Mouse (Mus musculus) neural tube, embryonic 12.5 days (tissue): Measurements from ENCODE around the gene Ctnnbl1. TPM values are rescaled to one million over a fixed set of nuclear protein-coding genes. Genes with fewer than 3 reads are reported as not detected.

ENCODE experiments used
- ATAC-seq: fragments of 200-750 bp; cut with Nextera tagmentation; 2 replicates; pipeline ENCODE4 v1.8.0; 2017; ENCODE audit warnings: low read depth, mild to moderate bottlenecking, moderate TSS enrichment, moderate library complexity; ENCODE audit not compliant: low FRiP score
- H3K27ac ChIP-seq: fragments of 300-500 bp; sonication (generic); 2 replicates; pipeline ENCODE4 v1.5.1; 2016
- H3K27me3 ChIP-seq: fragments of 300-500 bp; sonication (generic); replicated peaks from 2 replicates; pipeline ENCODE4 v1.6.1; 2016; ENCODE audit warnings: mild to moderate bottlenecking
- H3K36me3 ChIP-seq: fragments of 300-500 bp; sonication (generic); 2 replicates; pipeline ENCODE4 v1.6.1; 2016; ENCODE audit warnings: mild to moderate bottlenecking
- H3K4me1 ChIP-seq: fragments of 300-500 bp; sonication (generic); 2 replicates; pipeline ENCODE4 v1.6.1; 2016
- H3K4me2 ChIP-seq: fragments of 300-500 bp; sonication (generic); replicated peaks from 2 replicates; pipeline ENCODE4 v1.6.1; 2016; ENCODE audit warnings: mild to moderate bottlenecking
- H3K4me3 ChIP-seq: fragments of 300-500 bp; sonication (generic); 2 replicates; pipeline ENCODE4 v1.5.1; 2016
- H3K9ac ChIP-seq: fragments of 300-500 bp; sonication (generic); 2 replicates; pipeline ENCODE4 v1.6.1; 2016; ENCODE audit warnings: mild to moderate bottlenecking
- H3K9me3 ChIP-seq: fragments of 300-500 bp; sonication (generic); 2 replicates; pipeline ENCODE4 v1.6.1; 2016; ENCODE audit warnings: mild to moderate bottlenecking
- WGBS: fragments of 180-500 bp; shearing (Covaris S2); methylation state at CpG from one replicate; pipeline ENCODE4 v1.1.7; 2016; 5-methylcytosine and 5-hydroxymethylcytosine counted together
- polyA plus RNA-seq: library from polyadenylated mRNA; unstranded; fragments of >200 nt; fragmentation: Nextera tagmentation; extraction: Ambion mirVana; gene quantifications from 2 replicates; pipeline ENCODE4 v1.2.1, GENCODE M21; 2016

Gene Ctnnbl1
- polyA plus RNA-seq, 1 experiment from 2014 or later = 80.2 TPM

DNA sequence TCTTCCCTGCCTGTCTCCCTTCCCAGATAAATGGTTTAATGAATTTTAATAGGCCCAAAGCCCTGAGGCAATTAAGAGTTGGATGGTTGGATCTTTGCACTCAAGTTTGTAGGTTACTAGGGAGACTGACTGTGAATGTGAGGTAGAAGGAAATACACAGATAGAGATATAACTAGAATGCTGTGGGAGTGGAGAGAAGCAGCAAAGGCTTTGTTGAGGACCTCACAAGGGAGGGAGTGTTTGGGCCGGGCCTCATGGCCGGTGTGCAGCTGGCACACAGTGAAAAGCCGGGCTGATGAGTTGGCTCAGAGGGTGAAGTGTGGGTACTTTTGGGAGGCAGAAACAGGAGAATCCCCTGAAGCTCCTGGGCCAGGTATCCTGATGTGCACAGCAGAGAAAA, 43.8 kb downstream of the Ctnnbl1 start:
- Histone ChIP-seq H3K4me3 (no peak overlapping the region), H3K27ac (no peak overlapping the region), H3K36me3 (peaks cover 22% of the 10 kb centered on the region; the same call in 1 of the 2 replicates), H3K9me3 (no peaks in the 10 kb centered on the region), H3K4me2 (no peak overlapping the region), H3K27me3 (peaks cover 10% of the 10 kb centered on the region), H3K9ac (no peak overlapping the region), H3K4me1 (no peaks in the 10 kb centered on the region)
- ATAC-seq = no peak
- 74% methylated on average over 3 of the region's 3 CpGs for WGBS

DNA sequence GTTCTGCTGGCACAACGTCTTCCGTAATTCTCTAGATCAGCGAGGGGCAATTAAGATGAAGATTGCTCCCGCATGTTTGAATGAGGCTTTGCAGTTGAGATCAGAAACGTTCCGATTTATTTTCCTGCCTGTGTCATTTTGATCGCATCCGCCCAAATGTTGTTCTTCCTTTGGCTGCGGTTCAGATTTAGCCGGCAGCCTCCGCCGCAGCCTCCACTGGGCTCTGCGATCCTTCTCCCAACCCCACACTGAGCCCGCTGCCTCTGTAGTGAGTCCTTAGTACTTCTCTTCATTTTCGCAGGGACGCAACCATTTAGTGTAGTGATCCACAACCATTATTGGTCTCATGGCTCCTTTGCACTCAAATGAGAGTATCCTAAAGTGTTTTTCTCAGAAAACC, 46.0 kb downstream of the Ctnnbl1 start:
- Histone ChIP-seq H3K4me1 (peaks cover under 1% of the 10 kb centered on the region; the same call in 1 of the 2 replicates), H3K9me3 (no peaks in the 10 kb centered on the region), H3K4me2 (no peak overlapping the region), H3K27ac (no peak overlapping the region), H3K9ac (no peak overlapping the region), H3K36me3 (peaks cover 17% of the 10 kb centered on the region; the same call in 1 of the 2 replicates), H3K27me3 (peaks cover 17% of the 10 kb centered on the region), H3K4me3 (no peak overlapping the region)
- ATAC-seq = no peak
- 96% methylated on average over 16 of the region's 16 CpGs for WGBS

DNA sequence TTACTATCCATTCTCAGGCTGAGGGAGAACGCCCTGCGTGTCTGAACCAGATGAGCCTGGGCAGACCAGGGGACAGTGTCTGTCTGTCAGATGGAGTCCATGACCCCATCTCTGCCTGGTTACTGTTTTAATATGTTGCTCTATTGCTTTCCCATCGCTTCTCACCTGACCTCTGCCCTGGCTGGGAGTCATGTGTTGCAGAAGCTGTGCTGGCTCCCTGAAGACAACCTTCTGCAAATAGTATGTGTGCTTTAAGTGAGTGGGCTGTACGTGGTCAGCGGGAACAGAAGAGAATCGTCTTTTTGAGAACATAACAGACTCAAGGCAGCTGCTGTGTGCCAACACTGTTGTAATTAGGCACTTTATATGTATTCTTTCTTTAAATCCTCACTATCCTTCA, 47.0 kb downstream of the Ctnnbl1 start:
- Histone ChIP-seq H3K9ac (no peak overlapping the region), H3K4me2 (no peak overlapping the region), H3K36me3 (peaks cover 16% of the 10 kb centered on the region), H3K27me3 (peaks cover 26% of the 10 kb centered on the region), H3K4me3 (no peak overlapping the region), H3K27ac (no peak overlapping the region), H3K4me1 (peaks cover 5% of the 10 kb centered on the region; the same call in 1 of the 2 replicates), H3K9me3 (no peaks in the 10 kb centered on the region)
- 84% methylated on average over 6 of the region's 6 CpGs for WGBS
- ATAC-seq = no peak

DNA sequence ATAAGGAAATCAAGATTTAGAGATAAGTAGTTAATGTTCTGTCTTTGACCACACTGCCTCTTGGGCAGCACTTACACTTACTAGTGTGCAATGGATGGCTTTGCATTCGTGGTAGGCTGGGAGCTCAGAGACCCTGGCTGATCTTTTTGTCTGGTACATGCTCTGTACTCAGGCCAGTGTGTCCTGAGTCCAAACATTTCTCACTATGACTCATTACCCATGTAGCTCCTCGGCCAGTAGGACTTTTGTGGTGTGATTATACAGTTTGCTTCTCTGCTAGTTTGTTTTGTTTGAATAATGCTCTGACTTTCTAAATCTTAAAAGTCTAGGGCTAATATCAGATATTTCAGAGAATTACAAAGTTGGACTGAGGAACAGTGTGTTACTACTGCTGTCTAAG, 47.4 kb downstream of the Ctnnbl1 start:
- 82% methylated on average over 2 of the region's 2 CpGs for WGBS
- no peak overlapping the region for H3K9ac ChIP-seq
- peaks cover 5% of the 10 kb centered on the region; the same call in 1 of the 2 replicates for H3K4me1 ChIP-seq
- no peak overlapping the region for H3K27ac ChIP-seq
- H3K9me3 ChIP-seq = no peaks in the 10 kb centered on the region
- H3K27me3 ChIP-seq = peaks cover 30% of the 10 kb centered on the region
- H3K4me3 ChIP-seq = no peak overlapping the region
- peaks cover 15% of the 10 kb centered on the region for H3K36me3 ChIP-seq
- no peak overlapping the region for H3K4me2 ChIP-seq
- ATAC-seq = no peak

- no peak overlapping the region for H3K27ac ChIP-seq
- no peaks in the 10 kb centered on the region for H3K9me3 ChIP-seq
- no peak overlapping the region for H3K4me2 ChIP-seq
- no peak for ATAC-seq
- no peak overlapping the region for H3K9ac ChIP-seq
- H3K36me3 ChIP-seq = peaks cover 6% of the 10 kb centered on the region
- WGBS = 84% methylated on average over 7 of the region's 7 CpGs
- H3K27me3 ChIP-seq = peaks cover 46% of the 10 kb centered on the region
- peaks cover 16% of the 10 kb centered on the region for H3K4me1 ChIP-seq
- H3K4me3 ChIP-seq = no peak overlapping the region
Observed at GRCm38 (mm10) chr2:157789226-157789625, 52.0 kb downstream of the Ctnnbl1 start.

GRCm38 (mm10) chr2:157790836-157791495, 53.8 kb downstream of the Ctnnbl1 start:
- Histone ChIP-seq H3K4me3 (no peak overlapping the region), H3K9me3 (no peaks in the 10 kb centered on the region), H3K4me1 (peaks cover 16% of the 10 kb centered on the region), H3K9ac (no peak overlapping the region), H3K4me2 (no peak overlapping the region), H3K27me3 (peaks cover 50% of the 10 kb centered on the region), H3K27ac (no peak overlapping the region), H3K36me3 (peaks cover 6% of the 10 kb centered on the region)
- ATAC-seq = no peak
- WGBS = 77% methylated on average over 8 of the region's 8 CpGs

- H3K36me3 ChIP-seq = peaks cover 6% of the 10 kb centered on the region
- H3K27me3 ChIP-seq = peaks cover 50% of the 10 kb centered on the region
- no peak overlapping the region for H3K4me2 ChIP-seq
- H3K27ac ChIP-seq = no peak overlapping the region
- no peaks in the 10 kb centered on the region for H3K9me3 ChIP-seq
- no peak overlapping the region for H3K9ac ChIP-seq
- H3K4me1 ChIP-seq = peaks cover 16% of the 10 kb centered on the region
- no peak overlapping the region for H3K4me3 ChIP-seq
- ATAC-seq = peak; percentile 65; the same call in 1 of the 2 replicates
- 33% methylated on average over 14 of the region's 14 CpGs for WGBS
Observed at GRCm38 (mm10) chr2:157791528-157792162, 54.4 kb downstream of the Ctnnbl1 start.

- peaks cover 16% of the 10 kb centered on the region for H3K4me1 ChIP-seq
- ATAC-seq = no peak
- H3K36me3 ChIP-seq = peaks cover 6% of the 10 kb centered on the region
- H3K9me3 ChIP-seq = no peaks in the 10 kb centered on the region
- H3K4me2 ChIP-seq = no peak overlapping the region
- no peak overlapping the region for H3K27ac ChIP-seq
- no peak overlapping the region for H3K9ac ChIP-seq
- H3K4me3 ChIP-seq = no peak overlapping the region
- H3K27me3 ChIP-seq = peaks cover 52% of the 10 kb centered on the region
- 89% methylated on average over 10 of the region's 10 CpGs for WGBS
Observed at GRCm38 (mm10) chr2:157792840-157793552, 55.8 kb downstream of the Ctnnbl1 start.

- peaks cover 11% of the 10 kb centered on the region for H3K4me1 ChIP-seq
- ATAC-seq = no peak
- no peak overlapping the region for H3K4me2 ChIP-seq
- H3K9me3 ChIP-seq = no peaks in the 10 kb centered on the region
- H3K27me3 ChIP-seq = peaks cover 43% of the 10 kb centered on the region
- 85% methylated on average over 8 of the region's 8 CpGs for WGBS
- H3K4me3 ChIP-seq = no peak overlapping the region
- H3K36me3 ChIP-seq = peaks cover 5% of the 10 kb centered on the region
- no peak overlapping the region for H3K27ac ChIP-seq
- no peak overlapping the region for H3K9ac ChIP-seq
Observed at GRCm38 (mm10) chr2:157793851-157794332, 56.7 kb downstream of the Ctnnbl1 start.

- Histone ChIP-seq H3K27me3 (peaks cover 35% of the 10 kb centered on the region), H3K36me3 (peaks cover 4% of the 10 kb centered on the region; the same call in 1 of the 2 replicates), H3K9me3 (no peaks in the 10 kb centered on the region), H3K4me1 (peaks cover 19% of the 10 kb centered on the region), H3K4me3 (no peak overlapping the region), H3K9ac (no peak overlapping the region), H3K27ac (no peak overlapping the region), H3K4me2 (no peak overlapping the region)
- no peak for ATAC-seq
- WGBS = 100% methylated on average over 1 of the region's 1 CpGs
Observed at GRCm38 (mm10) chr2:157795627-157796423, 58.6 kb downstream of the Ctnnbl1 start.

DNA sequence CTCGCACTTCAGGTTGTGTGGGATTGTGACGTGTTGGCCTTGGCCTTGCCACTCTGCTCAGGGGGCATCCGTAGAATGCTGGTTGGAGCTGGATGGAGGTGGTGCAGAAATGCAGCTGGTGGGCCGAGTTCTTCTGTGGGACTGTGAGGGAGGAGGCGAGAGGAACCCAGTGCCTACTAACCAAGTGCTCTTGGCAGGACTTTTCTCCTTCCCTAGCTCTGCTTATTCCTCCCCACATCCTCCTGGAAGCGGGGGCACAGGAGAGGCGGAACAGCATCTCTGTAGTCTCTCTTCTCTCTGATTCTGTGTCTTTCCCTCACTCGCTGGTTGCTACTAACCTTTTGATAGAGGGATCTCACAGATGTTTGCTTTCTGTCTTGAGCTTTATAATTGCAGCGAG, 62.3 kb downstream of the Ctnnbl1 start:
- Histone ChIP-seq H3K4me1 (peaks cover 31% of the 10 kb centered on the region), H3K27me3 (peaks cover 23% of the 10 kb centered on the region; the same call in 1 of the 2 replicates), H3K36me3 (peaks cover 4% of the 10 kb centered on the region; the same call in 1 of the 2 replicates), H3K9ac (no peak overlapping the region), H3K9me3 (no peaks in the 10 kb centered on the region), H3K4me2 (no peak overlapping the region), H3K4me3 (no peak overlapping the region), H3K27ac (no peak overlapping the region)
- ATAC-seq = no peak
- WGBS = 91% methylated on average over 9 of the region's 9 CpGs
